Mouse (Mus musculus): ENCODE data around the gene Sqstm1.
A peak's percentile ranks its signal among the peaks of the same experiment; 100 is the strongest.
"Not testable (repeated sequence)": the region's sequence is repeated elsewhere in the genome, so short reads cannot be mapped to it uniquely, and the experiment has no call there.

Sqstm1 gene

DNA sequence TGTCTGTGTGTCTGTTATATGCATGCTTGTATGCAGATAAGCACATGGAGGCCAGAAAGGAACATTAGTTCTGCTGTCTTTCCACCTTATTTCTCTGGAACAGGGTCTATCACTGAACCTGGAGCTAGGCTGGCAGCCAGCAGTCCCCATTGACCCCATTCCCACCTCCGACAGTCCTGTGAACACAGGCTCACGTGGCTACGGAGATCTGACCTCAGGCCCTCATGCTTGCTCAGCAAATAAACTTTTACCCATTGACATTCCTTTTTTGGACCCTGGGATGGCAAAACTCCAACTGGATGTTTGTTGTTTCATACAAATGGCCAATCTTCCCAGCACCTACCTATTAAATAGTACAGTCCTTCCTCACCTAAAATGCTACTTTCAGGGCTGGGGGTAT, 34.3 kb downstream of the Sqstm1 start:
- no peak for DNase-seq (ENCODE audit: low spot score in 2 of 2)

DNA sequence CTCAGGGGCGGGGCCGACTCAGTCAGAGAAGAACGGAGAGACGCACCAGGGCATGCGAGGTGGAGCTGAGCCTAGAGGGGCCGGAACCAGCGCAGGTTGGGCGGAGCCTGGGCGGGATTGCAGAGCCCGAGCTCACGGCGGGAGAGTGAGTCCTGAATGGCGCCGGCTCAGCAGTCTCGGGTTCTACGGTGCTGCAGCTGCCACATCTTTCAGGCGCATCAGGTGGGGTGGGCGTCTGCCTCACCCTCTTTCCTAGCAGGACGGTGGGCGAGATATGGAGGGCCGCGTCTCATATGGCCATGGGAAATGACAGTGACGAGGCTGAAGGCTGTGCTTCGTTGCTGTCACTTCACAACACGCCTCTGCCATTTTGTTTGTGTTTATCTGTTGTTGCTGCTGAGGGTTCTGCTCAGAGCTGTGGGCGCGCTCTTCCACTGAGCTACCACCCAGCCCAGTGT, 35.9 kb downstream of the Sqstm1 start:
- DNase-seq (ENCODE audit: low spot score in 2 of 2), result peak; percentile 98 to 99

DNA sequence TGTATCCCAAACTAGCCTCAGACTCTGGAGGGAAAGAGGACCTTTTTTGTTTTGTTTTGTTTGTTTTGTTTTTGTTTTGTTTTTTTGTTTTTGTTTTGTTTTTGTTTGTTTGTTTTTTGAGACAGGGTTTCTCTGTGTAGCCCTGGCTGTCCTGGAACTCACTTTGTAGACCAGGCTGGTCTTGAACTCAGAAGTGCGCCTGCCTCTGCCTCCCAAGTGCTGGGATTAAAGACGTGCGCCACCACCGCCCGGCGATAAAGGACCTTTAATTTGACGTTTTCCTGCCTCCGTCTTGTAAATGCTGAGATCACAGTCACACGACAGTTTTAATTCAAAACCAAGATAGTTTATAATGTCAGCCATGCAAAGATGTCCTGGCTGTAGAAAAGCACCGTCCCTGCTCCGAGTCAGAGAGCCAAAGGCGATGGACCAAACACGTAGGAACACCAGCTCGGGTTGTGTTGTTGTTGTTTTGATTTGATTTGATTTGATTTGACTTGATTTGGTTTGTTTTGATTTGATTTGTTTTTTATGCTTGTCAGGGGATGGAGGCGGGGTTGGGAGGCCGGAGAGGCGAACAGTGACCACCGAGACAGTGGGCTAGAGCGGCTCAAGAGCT, 36.4 kb downstream of the Sqstm1 start, which contains the start of gene Mrnip:
TSS of gene Mrnip (plus strand) at position 334 of the 619 bp plus-strand sequence.
- not testable (repeated sequence) for DNase-seq (ENCODE audit: low spot score in 2 of 2)

DNA sequence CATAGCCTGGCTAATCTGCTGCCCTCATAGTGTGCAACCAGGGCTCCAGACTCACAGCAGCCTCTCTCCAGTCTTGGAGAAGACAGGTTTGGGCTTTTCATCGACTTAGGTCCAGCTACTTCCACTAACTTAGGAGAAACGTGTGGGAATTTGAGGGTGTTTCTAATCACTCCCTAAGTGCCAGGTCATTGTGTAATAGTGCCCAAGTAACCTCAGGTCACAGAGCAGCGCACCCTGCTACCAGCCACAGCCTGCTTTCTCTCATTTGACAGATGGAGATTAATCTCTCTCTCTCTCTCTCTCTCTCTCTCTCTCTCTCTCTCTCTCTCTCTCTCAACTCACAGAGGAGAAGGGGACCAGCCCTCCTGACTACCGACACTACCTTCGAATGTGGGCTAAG, 42.3 kb downstream of the Sqstm1 start:
- no peak for DNase-seq (ENCODE audit: low spot score in 2 of 2)

DNA sequence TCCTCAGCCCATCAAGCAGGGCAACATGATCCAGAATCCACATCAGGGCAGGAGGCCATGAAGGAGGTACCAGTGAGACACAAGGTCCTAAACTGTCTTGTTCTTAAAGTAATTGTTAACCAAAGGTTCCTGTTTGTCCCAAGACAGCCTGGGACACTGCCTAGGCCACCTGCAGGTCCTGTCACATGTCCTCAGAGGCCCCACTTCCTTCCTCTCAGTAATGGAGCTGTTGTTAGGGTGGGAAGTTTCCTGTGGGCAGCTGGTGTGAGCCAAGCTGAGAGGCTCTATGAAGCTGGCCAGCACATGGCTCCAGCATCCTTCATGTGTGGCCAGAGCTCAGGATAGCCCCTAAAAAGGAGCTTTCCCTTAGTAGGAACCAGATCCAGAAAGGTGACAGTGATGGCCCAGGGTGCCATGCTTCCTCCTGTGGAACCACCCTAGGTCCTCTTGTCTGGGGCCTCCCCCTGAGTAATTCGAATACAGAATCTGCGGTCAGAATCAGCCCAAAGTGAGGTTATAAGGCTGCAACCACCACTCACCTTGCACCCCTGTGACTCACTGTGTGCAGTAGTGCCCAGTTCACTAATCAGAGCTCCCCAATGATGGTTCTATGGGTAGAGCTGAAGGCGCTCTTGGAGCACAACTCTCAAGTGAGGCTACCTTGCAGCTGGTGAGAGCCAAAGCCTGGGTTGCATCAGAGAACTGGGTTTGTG, 48.1 kb downstream of the Sqstm1 start:
- no peak for DNase-seq (ENCODE audit: low spot score in 2 of 2)

DNA sequence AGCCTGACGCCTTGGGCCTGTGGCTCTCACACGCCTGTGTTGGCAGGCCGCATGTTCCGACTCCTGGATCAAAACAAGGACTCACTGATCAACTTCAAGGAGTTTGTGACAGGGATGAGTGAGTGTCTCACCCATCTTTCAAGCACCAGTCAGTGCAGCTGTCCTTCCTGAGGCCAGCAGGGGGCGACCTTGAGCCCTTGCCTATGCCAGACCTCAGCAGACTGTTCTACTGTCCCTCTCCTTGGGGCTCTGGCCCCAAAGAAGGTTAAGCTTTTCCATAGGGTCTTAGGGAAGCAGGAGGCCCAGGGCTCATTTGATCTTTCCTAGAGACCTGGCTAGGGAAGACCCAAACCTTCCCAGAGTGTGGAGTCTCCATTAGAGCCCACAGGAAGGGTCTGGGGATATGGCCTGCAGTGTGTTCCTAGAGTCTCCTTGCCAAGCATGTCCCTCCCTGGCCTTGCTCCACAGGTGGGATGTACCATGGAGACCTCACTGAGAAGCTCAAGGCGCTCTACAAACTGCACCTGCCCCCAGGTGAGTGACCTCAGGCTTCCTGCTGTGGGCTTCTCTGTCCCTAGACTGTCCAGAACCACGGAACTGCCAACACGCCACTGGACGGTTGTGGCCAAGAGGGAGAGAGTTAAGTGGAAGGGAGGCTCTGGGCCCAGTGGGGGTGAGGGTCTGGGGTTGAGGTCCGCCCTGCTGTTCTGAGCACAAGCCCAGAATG, 48.9 kb downstream of the Sqstm1 start:
- peak; percentile 25 to 59 for DNase-seq (ENCODE audit: low spot score in 2 of 2)

DNA sequence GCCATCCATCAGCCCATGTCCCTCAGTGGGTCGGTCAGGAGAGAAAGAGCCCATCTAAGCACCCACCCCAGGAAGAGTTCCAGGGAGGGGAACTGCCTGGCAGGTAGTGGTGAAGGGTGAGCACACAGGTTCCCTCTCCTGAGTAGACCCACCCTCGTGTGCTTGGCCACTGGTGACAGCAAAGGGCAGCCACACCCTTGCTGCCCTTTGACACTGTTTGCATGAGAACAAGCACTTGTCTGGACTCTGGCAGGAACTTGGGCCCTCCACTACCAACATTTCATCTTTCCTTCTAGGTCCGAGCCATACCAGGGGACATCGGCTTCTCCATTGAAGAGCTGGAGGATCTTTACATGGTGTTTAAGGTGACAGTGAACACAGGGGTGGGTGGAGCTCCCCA, 51.3 kb downstream of the Sqstm1 start:
- no peak for DNase-seq (ENCODE audit: low spot score in 2 of 2)

DNA sequence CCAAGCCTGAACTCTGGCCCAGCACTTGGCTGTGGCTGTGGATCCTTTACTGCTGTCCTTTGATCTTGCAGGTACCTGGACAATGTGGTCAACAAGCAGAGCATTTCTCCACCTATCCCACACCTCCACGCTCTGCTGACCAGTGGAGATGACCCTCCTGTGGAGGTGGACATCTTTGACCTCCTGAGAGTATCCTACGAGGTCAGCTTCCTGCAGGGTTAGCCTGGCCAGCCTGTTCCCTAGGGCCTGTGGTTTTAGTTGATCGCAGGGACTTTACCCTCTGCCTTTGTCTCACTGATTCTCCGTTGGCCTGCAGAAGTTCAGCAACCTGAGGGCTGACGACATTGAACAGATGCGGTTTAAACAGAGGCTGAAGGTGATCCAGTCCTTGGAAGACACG, 52.3 kb downstream of the Sqstm1 start:
- no peak for DNase-seq (ENCODE audit: low spot score in 2 of 2)

DNA sequence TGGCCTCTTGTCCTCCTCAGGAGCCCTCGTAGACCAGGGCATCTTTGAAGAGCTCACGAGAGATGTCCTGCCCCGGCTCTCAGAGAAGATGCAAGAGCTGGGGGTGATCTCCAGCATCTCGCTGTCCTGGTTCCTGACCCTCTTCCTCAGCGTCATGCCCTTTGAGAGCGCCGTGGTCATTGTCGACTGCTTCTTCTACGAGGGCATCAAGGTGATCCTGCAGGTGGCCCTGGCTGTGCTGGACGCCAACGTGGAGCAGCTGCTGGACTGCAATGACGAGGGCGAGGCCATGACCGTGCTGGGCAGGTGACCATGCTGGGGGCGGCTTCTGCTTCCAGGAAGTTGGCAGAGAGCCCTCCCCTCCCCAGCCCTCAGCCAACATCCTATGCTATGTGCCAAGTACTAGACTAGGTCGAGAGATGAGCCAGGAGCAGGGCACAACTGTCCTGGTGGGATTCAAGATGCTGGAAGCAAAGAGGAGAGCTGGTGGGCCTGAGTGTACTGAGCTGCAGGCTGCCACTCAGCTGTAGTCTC, 53.8 kb downstream of the Sqstm1 start:
- DNase-seq (ENCODE audit: low spot score in 2 of 2), result no peak

DNA sequence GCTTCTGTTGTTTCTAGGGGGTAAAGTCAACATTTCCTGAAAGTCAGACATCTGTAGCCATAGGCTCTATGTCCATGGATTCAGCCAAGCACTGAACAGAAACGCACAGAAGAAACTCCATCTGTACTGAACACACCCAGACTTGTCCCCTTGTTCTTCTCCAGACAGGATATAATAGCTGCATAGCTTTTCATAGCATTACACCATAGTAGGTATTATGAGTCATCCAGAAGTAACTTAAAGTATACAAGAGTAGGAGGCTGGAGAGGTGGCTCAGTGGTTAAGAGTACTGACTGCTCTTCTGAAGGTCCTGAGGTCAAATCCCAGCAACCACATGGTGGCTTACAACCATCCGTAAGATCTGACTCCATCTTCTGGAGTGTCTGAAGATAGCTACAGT, 54.8 kb downstream of the Sqstm1 start:
- DNase-seq (ENCODE audit: low spot score in 2 of 2), result no peak

DNA sequence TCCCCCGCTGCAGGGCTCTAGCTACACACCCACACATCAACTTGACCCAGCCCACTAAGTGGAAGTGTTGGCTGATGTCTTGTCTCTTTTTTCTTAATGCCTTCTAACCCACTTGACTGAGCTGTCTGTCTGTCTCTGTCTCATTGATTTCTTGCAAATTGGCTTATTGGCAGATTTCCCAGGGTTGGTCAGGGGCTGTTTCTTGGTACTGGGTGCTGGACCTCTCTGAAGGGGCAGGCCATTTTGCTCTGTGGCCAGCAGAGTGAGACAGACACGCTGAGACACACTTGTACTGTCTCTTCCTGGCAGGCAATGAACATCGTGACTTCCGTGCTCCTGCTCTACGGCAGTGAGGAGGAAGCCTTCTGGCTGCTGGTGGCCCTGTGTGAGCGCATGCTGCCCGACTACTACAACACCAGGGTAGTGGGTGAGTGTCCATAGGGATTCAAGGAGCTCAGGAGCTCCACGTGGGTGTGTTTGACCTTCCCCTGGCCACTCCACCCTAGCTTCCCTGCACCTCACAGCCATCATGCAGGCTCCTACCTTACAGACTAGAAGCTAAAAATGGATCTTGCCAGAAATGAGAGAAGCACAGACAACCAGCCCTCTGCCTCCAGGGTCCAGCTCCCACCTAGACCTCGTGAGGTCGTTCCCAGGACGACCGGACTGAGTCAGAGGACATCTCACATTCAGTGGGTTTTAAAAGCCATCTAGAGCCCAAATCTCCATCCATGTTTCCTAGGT, 55.7 kb downstream of the Sqstm1 start:
- no peak for DNase-seq (ENCODE audit: low spot score in 2 of 2)

DNA sequence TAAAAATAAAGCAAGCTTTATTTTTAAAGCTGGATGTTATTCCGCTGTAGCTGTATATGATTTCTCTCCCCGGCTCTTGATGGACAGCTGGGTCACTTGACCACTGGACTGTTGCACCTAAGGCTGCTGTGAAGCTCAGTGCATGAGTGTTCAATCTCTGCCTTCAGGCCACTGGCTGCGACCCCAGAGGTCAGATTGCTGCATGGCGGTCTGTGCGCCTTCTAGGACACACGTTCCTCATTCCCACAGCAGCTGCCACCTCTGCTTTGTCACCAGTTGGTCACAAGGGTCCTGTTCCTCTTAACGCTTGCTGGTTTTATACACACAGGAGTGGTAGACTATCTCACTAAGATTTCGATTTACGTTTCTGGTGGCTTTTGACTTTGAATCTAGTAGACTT, 56.5 kb downstream of the Sqstm1 start:
- DNase-seq (ENCODE audit: low spot score in 2 of 2), result no peak

DNA sequence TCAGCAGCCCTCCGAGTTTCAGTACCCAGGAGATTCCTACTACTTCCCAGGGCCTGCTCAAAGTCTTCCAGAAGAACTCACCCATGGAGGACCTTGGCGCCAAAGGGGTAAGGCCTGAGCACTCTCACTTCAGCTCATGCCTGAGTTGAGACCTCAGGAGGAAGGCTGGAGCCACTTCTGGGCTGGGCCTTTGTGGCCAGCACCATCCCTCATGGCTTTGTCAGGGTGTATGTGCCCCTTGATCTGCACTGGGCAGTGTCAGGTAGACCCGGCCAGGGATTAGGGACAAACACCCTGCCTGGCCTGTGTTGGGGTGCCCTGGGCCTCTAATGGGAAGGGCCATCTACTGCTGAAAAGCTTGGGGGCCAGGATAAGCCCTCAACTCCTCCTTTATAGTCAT, 59.3 kb downstream of the Sqstm1 start:
- no peak for DNase-seq (ENCODE audit: low spot score in 2 of 2)

DNA sequence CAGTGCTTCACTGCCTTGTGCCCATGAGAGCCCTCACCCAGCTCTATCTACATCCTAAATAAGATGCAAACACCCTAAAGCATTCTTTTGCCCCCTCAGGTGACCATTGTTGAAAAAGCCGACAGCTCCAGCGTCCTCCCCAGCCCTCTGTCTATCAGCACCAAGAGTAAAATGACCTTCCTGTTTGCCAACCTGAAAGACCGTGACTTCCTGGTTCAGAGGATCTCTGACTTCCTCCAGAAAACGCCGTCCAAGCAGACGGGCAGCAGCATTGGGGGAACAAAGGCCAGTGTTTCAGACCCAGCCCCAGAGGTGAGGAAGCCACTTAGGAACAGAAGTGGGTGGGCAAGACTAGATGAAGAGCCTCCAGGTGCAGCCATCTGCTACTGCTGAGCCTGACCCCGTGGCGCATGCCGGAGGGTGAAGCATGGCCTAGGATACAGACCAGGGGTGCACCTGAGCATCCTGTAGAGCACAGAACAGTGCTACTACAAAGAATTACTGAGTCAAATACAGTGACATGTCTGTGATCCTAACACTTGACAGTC, 61.0 kb downstream of the Sqstm1 start:
- no peak for DNase-seq (ENCODE audit: low spot score in 2 of 2)
